Mouse (Mus musculus): ENCODE data around the gene Rxfp4. TPM values are rescaled to one million over a fixed set of nuclear protein-coding genes. Genes with fewer than 3 reads are reported as not detected.

Rxfp4 gene
- polyA plus RNA-seq, 1 experiment from 2014 or later: not detected

GRCm38 (mm10) chr3:88637134-88637533 is 15.8 kb downstream of the Rxfp4 start:
- no peak overlapping the region for H3K4me3 ChIP-seq
- no peaks in the 10 kb centered on the region for H3K27me3 ChIP-seq (replicated peaks)
- peaks cover 31% of the 10 kb centered on the region for H3K4me1 ChIP-seq (replicated peaks)
- no peak overlapping the region; the same call in 1 of the 2 replicates for H3K4me2 ChIP-seq
- peaks cover 94% of the 10 kb centered on the region for H3K36me3 ChIP-seq
- 91% methylated on average over 5 of the region's 5 CpGs for WGBS
- H3K9ac ChIP-seq: no peak overlapping the region
- peak overlapping the region; percentile 82 for H3K27ac ChIP-seq (ENCODE audit: poor library complexity, severe bottlenecking)
- no peaks in the 10 kb centered on the region for H3K9me3 ChIP-seq (replicated peaks)
- no peak for ATAC-seq (ENCODE audit: insufficient number of reproducible peaks, low FRiP score)

DNA sequence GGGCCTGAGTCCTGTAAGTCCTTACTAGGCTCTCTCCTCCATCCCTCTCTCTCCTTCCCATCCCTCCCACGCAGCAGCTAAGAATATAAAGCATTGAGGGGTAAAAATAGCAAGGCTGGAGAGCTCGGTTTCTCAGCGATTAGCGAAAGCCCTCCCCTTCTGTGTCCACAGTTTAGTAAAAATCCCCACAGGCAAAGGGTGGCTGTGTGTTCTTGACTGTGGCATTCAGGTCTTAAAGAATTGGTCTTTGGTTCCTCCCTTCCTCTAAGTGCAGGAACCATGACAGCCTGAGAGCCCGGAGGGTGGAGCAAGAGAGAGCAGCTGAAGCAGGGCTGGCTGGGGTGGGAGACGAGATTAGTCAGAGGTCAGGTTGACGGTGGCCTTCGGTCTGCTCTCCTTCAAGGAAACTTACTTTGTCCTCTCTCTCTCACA is 16.4 kb downstream of the Rxfp4 start:
- Histone ChIP-seq H3K27ac (ENCODE audit: poor library complexity, severe bottlenecking) (peak overlapping the region; percentile 82), H3K36me3 (peaks cover 94% of the 10 kb centered on the region), H3K4me2 (peak overlapping the region; percentile 38), H3K4me1 (replicated peaks) (peaks cover 37% of the 10 kb centered on the region), H3K9ac (0 out of 2 replicates have a peak overlapping the region, but pooled peaks have one; percentile 0), H3K4me3 (no peak overlapping the region), H3K9me3 (replicated peaks) (no peaks in the 10 kb centered on the region), H3K27me3 (replicated peaks) (no peaks in the 10 kb centered on the region)
- 48% methylated on average over 8 of the region's 8 CpGs for WGBS
- no peak for ATAC-seq (ENCODE audit: insufficient number of reproducible peaks, low FRiP score)

DNA sequence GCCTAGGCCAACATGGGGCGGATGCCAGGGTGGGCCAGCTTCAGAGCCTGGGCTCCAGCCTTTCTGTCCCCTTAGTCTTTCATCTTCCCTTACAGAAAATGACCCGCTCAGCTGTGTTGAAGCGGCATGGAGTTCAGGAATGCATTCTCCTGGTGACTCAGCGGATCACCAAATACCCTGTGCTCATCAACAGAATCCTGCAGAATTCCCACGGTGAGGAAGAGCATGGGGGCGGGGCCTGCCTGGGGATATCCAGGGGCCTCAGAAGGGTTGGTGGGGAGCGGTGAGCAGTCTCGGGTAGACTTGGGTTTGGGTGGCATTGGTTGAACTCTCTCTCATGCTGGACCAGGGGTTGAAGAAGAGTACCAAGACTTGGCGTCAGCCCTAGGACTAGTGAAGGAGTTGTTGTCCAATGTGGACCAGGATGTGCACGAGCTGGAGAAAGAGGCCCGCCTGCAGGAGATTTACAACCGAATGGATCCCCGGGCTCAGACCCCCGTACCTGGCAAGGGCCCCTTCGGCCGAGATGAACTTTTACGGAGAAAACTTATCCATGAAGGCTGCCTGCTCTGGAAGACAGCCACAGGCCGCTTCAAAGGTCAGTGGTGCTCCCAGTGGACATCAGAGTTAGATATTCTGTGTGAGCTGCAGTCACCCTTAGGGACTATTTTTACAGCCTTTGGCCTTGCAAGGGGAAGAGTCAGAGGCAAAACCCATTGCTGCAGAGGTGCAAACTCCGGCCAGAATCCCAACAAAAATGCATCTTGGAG is 17.3 kb downstream of the Rxfp4 start:
- Histone ChIP-seq H3K36me3 (peaks cover 96% of the 10 kb centered on the region), H3K4me1 (replicated peaks) (peaks cover 45% of the 10 kb centered on the region), H3K9me3 (replicated peaks) (no peaks in the 10 kb centered on the region), H3K4me2 (peak overlapping the region; percentile 38), H3K9ac (peak overlapping the region; percentile 0; the same call in 1 of the 2 replicates), H3K27ac (ENCODE audit: poor library complexity, severe bottlenecking) (peak overlapping the region; percentile 82), H3K4me3 (no peak overlapping the region), H3K27me3 (replicated peaks) (no peaks in the 10 kb centered on the region)
- no peak for ATAC-seq (ENCODE audit: insufficient number of reproducible peaks, low FRiP score)
- 82% methylated on average over 19 of the region's 19 CpGs for WGBS

- H3K9ac ChIP-seq: peak overlapping the region; percentile 41; the same call in 1 of the 2 replicates
Measured at GRCm38 (mm10) chr3:88633056-88633455, 19.9 kb downstream of the Rxfp4 start.

GRCm38 (mm10) chr3:88631921-88632587 is 20.9 kb downstream of the Rxfp4 start:
- peaks cover 79% of the 10 kb centered on the region for H3K4me1 ChIP-seq (replicated peaks)
- 0 out of 2 replicates have a peak overlapping the region, but pooled peaks have one; percentile 41 for H3K9ac ChIP-seq
- no peak overlapping the region for H3K4me2 ChIP-seq
- peaks cover 79% of the 10 kb centered on the region for H3K36me3 ChIP-seq
- H3K27ac ChIP-seq (ENCODE audit: poor library complexity, severe bottlenecking): no peak overlapping the region
- ATAC-seq (ENCODE audit: insufficient number of reproducible peaks, low FRiP score): no peak
- no peaks in the 10 kb centered on the region for H3K9me3 ChIP-seq (replicated peaks)
- H3K4me3 ChIP-seq: no peak overlapping the region
- H3K27me3 ChIP-seq (replicated peaks): no peaks in the 10 kb centered on the region
- 73% methylated on average over 12 of the region's 12 CpGs for WGBS

More at GRCm38 (mm10) chr3:88633056-88633455, 19.9 kb downstream of the Rxfp4 start:
- Histone ChIP-seq H3K9me3 (replicated peaks) (no peaks in the 10 kb centered on the region), H3K4me3 (no peak overlapping the region), H3K4me2 (no peak overlapping the region; the same call in 1 of the 2 replicates), H3K27ac (ENCODE audit: poor library complexity, severe bottlenecking) (peak overlapping the region; percentile 46; the same call in 1 of the 2 replicates), H3K36me3 (peaks cover 87% of the 10 kb centered on the region), H3K27me3 (replicated peaks) (no peaks in the 10 kb centered on the region), H3K4me1 (replicated peaks) (peaks cover 72% of the 10 kb centered on the region)
- no peak for ATAC-seq (ENCODE audit: insufficient number of reproducible peaks, low FRiP score)
- 83% methylated on average over 10 of the region's 10 CpGs for WGBS

DNA sequence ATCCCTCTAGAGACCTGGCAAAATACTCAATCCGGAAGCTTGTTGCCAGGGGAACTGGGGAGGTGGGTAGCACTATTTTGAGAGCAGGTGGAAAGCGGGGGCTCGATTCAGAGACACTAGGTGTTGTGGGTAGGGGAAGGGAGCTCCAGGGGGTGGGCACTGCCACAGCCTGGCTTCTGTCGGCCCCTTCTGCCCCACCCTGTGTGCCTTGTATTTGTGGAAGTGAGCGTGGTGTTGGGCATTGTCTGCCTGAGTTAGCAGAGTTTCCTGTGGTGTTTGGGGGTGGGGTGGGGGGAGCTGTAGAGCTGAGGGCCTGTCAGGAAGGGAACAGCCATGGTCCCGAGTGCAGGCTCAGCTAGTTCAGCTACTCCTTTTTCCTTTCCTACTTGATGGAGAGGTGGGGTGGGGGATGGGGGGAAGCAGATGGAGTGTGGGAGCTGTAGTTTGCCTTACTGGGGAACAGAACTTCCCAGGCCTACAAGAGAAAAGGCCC is 22.0 kb downstream of the Rxfp4 start:
- Histone ChIP-seq H3K27me3 (replicated peaks) (no peaks in the 10 kb centered on the region), H3K4me1 (replicated peaks) (peaks cover 81% of the 10 kb centered on the region), H3K4me2 (peak overlapping the region; percentile 22), H3K27ac (ENCODE audit: poor library complexity, severe bottlenecking) (peak overlapping the region; percentile 72), H3K9ac (peak overlapping the region; percentile 7; the same call in 1 of the 2 replicates), H3K4me3 (no peak overlapping the region), H3K36me3 (peaks cover 70% of the 10 kb centered on the region), H3K9me3 (replicated peaks) (no peaks in the 10 kb centered on the region)
- peak; percentile 13; the same call in 1 of the 2 replicates for ATAC-seq (ENCODE audit: insufficient number of reproducible peaks, low FRiP score)
- 42% methylated on average over 6 of the region's 6 CpGs for WGBS

DNA sequence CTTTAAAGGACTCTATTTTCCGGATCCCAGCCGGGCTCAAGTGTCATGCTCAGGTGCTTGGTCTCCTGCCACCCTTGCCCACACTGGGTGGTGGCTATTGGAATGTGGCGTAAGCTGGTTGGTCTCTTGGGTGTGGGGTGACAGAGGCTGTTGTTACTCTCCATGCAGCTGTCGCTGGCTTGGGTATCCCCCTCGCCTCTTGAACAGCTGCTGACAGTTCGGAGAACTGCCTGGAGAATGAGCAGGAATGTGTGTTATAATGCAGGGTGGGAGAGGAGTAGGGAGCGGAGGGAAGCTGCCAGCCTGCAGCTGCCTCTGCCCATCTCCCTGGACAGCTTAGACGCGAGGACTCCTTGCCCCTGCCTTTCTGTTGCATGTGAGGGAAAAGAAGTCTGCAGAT is 22.9 kb downstream of the Rxfp4 start:
- H3K27me3 ChIP-seq (replicated peaks): no peaks in the 10 kb centered on the region
- peaks cover 68% of the 10 kb centered on the region for H3K36me3 ChIP-seq
- H3K4me2 ChIP-seq: peak overlapping the region; percentile 22
- peak; percentile 34; the same call in 1 of the 2 replicates for ATAC-seq (ENCODE audit: insufficient number of reproducible peaks, low FRiP score)
- H3K4me1 ChIP-seq (replicated peaks): peaks cover 83% of the 10 kb centered on the region
- no peak overlapping the region for H3K4me3 ChIP-seq
- 33% methylated on average over 9 of the region's 9 CpGs for WGBS
- peak overlapping the region; percentile 72 for H3K27ac ChIP-seq (ENCODE audit: poor library complexity, severe bottlenecking)
- no peak overlapping the region; the same call in none of the 2 replicates for H3K9ac ChIP-seq
- H3K9me3 ChIP-seq (replicated peaks): no peaks in the 10 kb centered on the region

DNA sequence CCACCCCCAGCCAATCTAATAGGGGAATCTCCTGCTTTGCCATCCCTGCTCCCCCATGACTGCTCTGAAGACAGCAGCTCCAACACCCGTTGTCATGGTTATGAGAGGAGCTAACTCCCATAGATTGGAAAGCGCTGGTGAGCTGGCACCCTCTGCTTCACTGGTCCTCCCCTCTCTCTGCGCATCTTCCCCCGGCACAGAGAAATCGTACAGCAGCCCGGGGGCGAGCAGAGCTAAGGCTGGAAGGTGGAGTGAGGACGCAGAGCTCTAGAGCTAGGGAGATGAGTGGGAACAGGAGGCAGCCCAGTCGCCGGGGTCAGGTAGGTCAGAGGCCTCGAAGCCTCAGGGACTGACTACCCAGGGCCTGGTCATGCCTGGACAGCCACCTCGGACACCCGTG is 23.7 kb downstream of the Rxfp4 start:
- Histone ChIP-seq H3K4me3 (no peak overlapping the region), H3K9ac (peak overlapping the region; percentile 1; the same call in 1 of the 2 replicates), H3K27ac (ENCODE audit: poor library complexity, severe bottlenecking) (peak overlapping the region; percentile 72), H3K4me2 (no peak overlapping the region; the same call in 1 of the 2 replicates), H3K36me3 (peaks cover 64% of the 10 kb centered on the region), H3K4me1 (replicated peaks) (peaks cover 90% of the 10 kb centered on the region), H3K27me3 (replicated peaks) (no peaks in the 10 kb centered on the region), H3K9me3 (replicated peaks) (no peaks in the 10 kb centered on the region)
- WGBS: 57% methylated on average over 13 of the region's 13 CpGs
- ATAC-seq (ENCODE audit: insufficient number of reproducible peaks, low FRiP score): no peak

DNA sequence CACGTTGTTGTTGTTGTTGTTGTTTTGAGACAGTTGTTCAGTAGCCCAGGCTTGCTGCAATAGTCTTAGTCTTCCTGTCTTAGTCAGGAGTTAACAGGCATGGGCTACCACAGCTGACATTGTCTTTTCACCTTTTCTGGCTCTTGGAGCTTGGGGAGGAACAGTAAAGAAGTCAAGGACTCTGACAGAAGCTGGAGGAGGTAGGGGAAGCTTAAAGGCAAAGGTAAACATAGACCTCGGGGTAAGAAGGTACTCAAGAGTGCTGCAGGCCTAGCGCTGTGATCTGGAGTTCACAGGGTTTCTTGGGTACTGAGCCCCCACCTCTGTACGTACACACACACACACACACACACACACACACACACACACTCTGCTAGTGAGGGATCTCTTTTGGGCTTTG is 24.2 kb downstream of the Rxfp4 start:
- Histone ChIP-seq H3K36me3 (peaks cover 59% of the 10 kb centered on the region), H3K4me3 (no peak overlapping the region), H3K9me3 (replicated peaks) (no peaks in the 10 kb centered on the region), H3K27ac (ENCODE audit: poor library complexity, severe bottlenecking) (peak overlapping the region; percentile 72), H3K27me3 (replicated peaks) (no peaks in the 10 kb centered on the region), H3K4me2 (no peak overlapping the region; the same call in 1 of the 2 replicates), H3K9ac (peak overlapping the region; percentile 1; the same call in 1 of the 2 replicates), H3K4me1 (replicated peaks) (peaks cover 95% of the 10 kb centered on the region)
- 60% methylated on average over 4 of the region's 4 CpGs for WGBS
- ATAC-seq (ENCODE audit: insufficient number of reproducible peaks, low FRiP score): no peak

DNA sequence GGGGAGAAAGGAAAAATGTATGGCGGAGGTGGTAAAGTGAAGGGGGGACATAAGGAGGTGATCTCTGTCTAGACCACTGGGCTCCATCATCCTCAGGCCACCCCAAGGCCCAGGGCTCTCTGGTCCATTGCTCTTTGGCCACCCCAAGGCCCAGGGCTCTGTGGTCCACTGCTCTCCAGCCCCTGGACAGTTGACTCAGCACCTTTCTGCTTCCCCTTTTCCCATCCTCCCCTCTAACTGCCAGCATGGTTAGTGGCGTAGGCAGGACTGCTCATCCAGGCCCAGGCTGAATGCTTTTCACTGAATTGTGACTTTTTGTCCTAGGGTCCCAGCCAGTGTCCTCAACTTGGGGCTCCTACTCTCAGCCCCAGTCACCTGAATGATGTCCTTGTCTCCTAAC is 25.4 kb downstream of the Rxfp4 start:
- Histone ChIP-seq H3K4me1 (replicated peaks) (peaks cover 90% of the 10 kb centered on the region), H3K27me3 (replicated peaks) (no peaks in the 10 kb centered on the region), H3K27ac (ENCODE audit: poor library complexity, severe bottlenecking) (no peak overlapping the region), H3K9ac (no peak overlapping the region), H3K9me3 (replicated peaks) (no peaks in the 10 kb centered on the region), H3K4me3 (no peak overlapping the region), H3K36me3 (peaks cover 47% of the 10 kb centered on the region), H3K4me2 (no peak overlapping the region; the same call in 1 of the 2 replicates)
- 78% methylated on average over 2 of the region's 2 CpGs for WGBS
- no peak for ATAC-seq (ENCODE audit: insufficient number of reproducible peaks, low FRiP score)

DNA sequence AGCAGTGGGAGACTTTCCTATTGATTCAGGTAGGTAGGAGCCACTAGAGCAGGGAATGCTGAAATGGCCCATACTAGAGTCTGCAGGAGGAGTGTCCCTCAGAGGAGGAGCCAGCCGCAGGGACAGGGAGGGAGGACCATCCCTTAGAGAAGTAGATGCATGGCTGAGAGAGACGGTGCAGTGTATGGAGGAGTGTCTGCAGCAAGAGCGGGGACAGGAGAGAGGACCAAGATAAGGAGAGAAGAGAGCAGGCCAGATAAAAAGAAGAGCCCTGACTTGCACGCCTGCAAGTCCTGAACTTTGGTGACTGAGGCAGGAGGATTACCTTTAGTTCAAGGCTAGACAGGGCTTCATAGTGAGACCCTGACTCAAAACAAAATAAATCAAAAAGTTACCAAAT is 25.8 kb downstream of the Rxfp4 start:
- H3K4me3 ChIP-seq: no peak overlapping the region
- H3K4me2 ChIP-seq: no peak overlapping the region; the same call in 1 of the 2 replicates
- H3K27ac ChIP-seq (ENCODE audit: poor library complexity, severe bottlenecking): no peak overlapping the region
- H3K27me3 ChIP-seq (replicated peaks): no peaks in the 10 kb centered on the region
- H3K36me3 ChIP-seq: peaks cover 43% of the 10 kb centered on the region
- no peak overlapping the region for H3K9ac ChIP-seq
- no peaks in the 10 kb centered on the region for H3K9me3 ChIP-seq (replicated peaks)
- 28% methylated on average over 4 of the region's 4 CpGs for WGBS
- H3K4me1 ChIP-seq (replicated peaks): peaks cover 85% of the 10 kb centered on the region
- ATAC-seq (ENCODE audit: insufficient number of reproducible peaks, low FRiP score): no peak

Data from heart, embryonic 12.5 days (tissue).